Mouse (Mus musculus) CH12.LX (cell line): ENCODE results near the gene Ica1. TPM values are rescaled to one million over a fixed set of nuclear protein-coding genes. Genes with fewer than 3 reads are reported as not detected.
A peak's percentile ranks its signal among the peaks of the same experiment; 100 is the strongest.

ENCODE experiments used
- DNase-seq: peaks from one replicate; pipeline ENCODE4 v3.0.0-alpha.2; 2013; ENCODE audit errors: extremely low read depth
- H3K27ac ChIP-seq: 2 replicates; pipeline ENCODE4 v1.5.1; 2012; ENCODE audit warnings: low read depth, mild to moderate bottlenecking, control low read depth, moderate library complexity; ENCODE audit not compliant: insufficient read depth
- H3K27me3 ChIP-seq: replicated peaks from 2 replicates; pipeline ENCODE3; 2012; ENCODE audit warnings: inconsistent platforms
- H3K36me3 ChIP-seq, 2 experiments: replicated peaks in 1 of 2; 2 replicates each; pipeline versions ENCODE3 to v1.6.1; 2012; ENCODE audit warnings: inconsistent platforms in 1 of 2, low read length in 1 of 2, mild to moderate bottlenecking in 1 of 2, mixed read lengths in 1 of 2, moderate library complexity in 1 of 2; ENCODE audit not compliant: control insufficient read depth in 1 of 2, insufficient read depth in 1 of 2
- H3K4me1 ChIP-seq, 2 experiments: 2 replicates each; pipeline ENCODE4 v1.6.1; 2012; ENCODE audit warnings: inconsistent platforms in 1 of 2, moderate library complexity in 1 of 2; ENCODE audit not compliant: insufficient read depth in 2 of 2, control insufficient read depth in 1 of 2
- H3K4me2 ChIP-seq: 2 replicates; pipeline ENCODE4 v1.6.1; 2012; ENCODE audit warnings: low read depth, mild to moderate bottlenecking, control low read depth; ENCODE audit not compliant: poor library complexity, insufficient read depth, severe bottlenecking
- H3K4me3 ChIP-seq, 3 experiments: fragments of 150-350 bp in 1 of 3; sonication (generic) in 1 of 3; replicated peaks in 1 of 3; 2 replicates each; pipeline versions ENCODE3 to v1.5.1; 2011 to 2012; ENCODE audit warnings: low read depth in 2 of 3, low read length in 2 of 3, mild to moderate bottlenecking in 2 of 3, moderate library complexity in 2 of 3, control low read depth in 1 of 3, improper control_type of control experiment in 1 of 3, inconsistent platforms in 1 of 3, mixed read lengths in 1 of 3; ENCODE audit not compliant: poor library complexity in 1 of 3
- H3K79me2 ChIP-seq: replicated peaks from 2 replicates; pipeline ENCODE4 v1.6.1; 2012; ENCODE audit warnings: mild to moderate bottlenecking, moderate library complexity; ENCODE audit not compliant: control insufficient read depth, poor library complexity, insufficient read depth, severe bottlenecking; ENCODE audit errors: extremely low read depth
- H3K9ac ChIP-seq: 2 replicates; pipeline ENCODE4 v1.6.1; 2012; ENCODE audit warnings: low read depth, mild to moderate bottlenecking, control low read depth, moderate library complexity; ENCODE audit not compliant: insufficient read depth
- H3K9me3 ChIP-seq: replicated peaks from 2 replicates; pipeline ENCODE3; 2012; ENCODE audit warnings: low read length, inconsistent platforms, mixed read lengths
- BHLHE40 ChIP-seq: IDR thresholded peaks from 2 replicates; pipeline ENCODE4 v1.6.1; 2011; ENCODE audit warnings: mild to moderate bottlenecking, low read depth, low read length, improper control_type of control experiment
- CHD1 ChIP-seq: IDR thresholded peaks from 2 replicates; pipeline ENCODE4 v1.6.1; 2012; ENCODE audit warnings: low read depth, low read length, improper control_type of control experiment, inconsistent platforms
- CHD2 ChIP-seq: IDR thresholded peaks from 2 replicates; pipeline ENCODE4 v1.6.1; 2011; ENCODE audit warnings: low read length, improper control_type of control experiment
- CTCF ChIP-seq, 2 experiments: IDR thresholded peaks in 1 of 2; conservative IDR thresholded peaks in 1 of 2; 2 replicates each; pipeline ENCODE4 v1.5.1; 2011 to 2012; ENCODE audit warnings: low read depth in 2 of 2, low read length in 2 of 2, improper control_type of control experiment in 1 of 2, inconsistent platforms in 1 of 2, mild to moderate bottlenecking in 1 of 2, moderate library complexity in 1 of 2
- E2F4 ChIP-seq: IDR thresholded peaks from 2 replicates; pipeline ENCODE4 v1.6.1; 2011; ENCODE audit warnings: low read depth, low read length, improper control_type of control experiment; ENCODE audit not compliant: insufficient replicate concordance
- ELF1 ChIP-seq: IDR thresholded peaks from 2 replicates; pipeline ENCODE4 v1.6.1; 2014; ENCODE audit warnings: low read depth, mild to moderate bottlenecking, inconsistent platforms, low read length, improper control_type of control experiment
- EP300 ChIP-seq: IDR thresholded peaks from 2 replicates; pipeline ENCODE4 v1.6.1; 2011; ENCODE audit warnings: low read length, improper control_type of control experiment
- ETS1 ChIP-seq: conservative IDR thresholded peaks from 2 replicates; pipeline ENCODE4 v1.6.1; 2012; ENCODE audit warnings: low read depth, mild to moderate bottlenecking, inconsistent platforms, low read length, improper control_type of control experiment, moderate library complexity
- GABPA ChIP-seq: IDR thresholded peaks from 2 replicates; pipeline ENCODE4 v1.6.1; 2012; ENCODE audit warnings: low read depth, low read length, improper control_type of control experiment, inconsistent platforms; ENCODE audit not compliant: insufficient replicate concordance
- HCFC1 ChIP-seq: IDR thresholded peaks from 2 replicates; pipeline ENCODE4 v1.6.1; 2012; ENCODE audit warnings: low read depth, mild to moderate bottlenecking, inconsistent platforms, low read length, improper control_type of control experiment
- IRF4 ChIP-seq: IDR thresholded peaks from 2 replicates; pipeline ENCODE4 v1.6.1; 2014; ENCODE audit warnings: low read depth, mild to moderate bottlenecking, inconsistent platforms, low read length, improper control_type of control experiment
- JUN ChIP-seq: IDR thresholded peaks from 2 replicates; pipeline ENCODE4 v1.6.1; 2011; ENCODE audit warnings: low read depth, mild to moderate bottlenecking, low read length, improper control_type of control experiment, moderate library complexity; ENCODE audit not compliant: insufficient read depth
- JUND ChIP-seq: conservative IDR thresholded peaks from 2 replicates; pipeline ENCODE4 v1.6.1; 2011; ENCODE audit warnings: low read depth, low read length, improper control_type of control experiment
- KAT2A ChIP-seq: IDR thresholded peaks from 2 replicates; pipeline ENCODE4 v1.6.1; 2012; ENCODE audit warnings: low read length, improper control_type of control experiment, inconsistent platforms; ENCODE audit not compliant: insufficient replicate concordance
- MAFK ChIP-seq: IDR thresholded peaks from 2 replicates; pipeline ENCODE4 v1.6.1; 2011; ENCODE audit warnings: low read length, improper control_type of control experiment; ENCODE audit not compliant: insufficient replicate concordance
- MAX ChIP-seq: IDR thresholded peaks from 2 replicates; pipeline ENCODE4 v1.6.1; 2011; ENCODE audit warnings: low read length, improper control_type of control experiment
- MAZ ChIP-seq: IDR thresholded peaks from 2 replicates; pipeline ENCODE4 v1.6.1; 2012; ENCODE audit warnings: low read depth, mild to moderate bottlenecking, inconsistent platforms, low read length, improper control_type of control experiment, moderate library complexity
- MEF2A ChIP-seq: IDR thresholded peaks from 2 replicates; pipeline ENCODE4 v1.6.1; 2014; ENCODE audit warnings: low read depth, mild to moderate bottlenecking, inconsistent platforms, low read length, improper control_type of control experiment, borderline replicate concordance
- MXI1 ChIP-seq: IDR thresholded peaks from 2 replicates; pipeline ENCODE4 v1.6.1; 2011; ENCODE audit warnings: mild to moderate bottlenecking, low read depth, low read length, improper control_type of control experiment
- MYC ChIP-seq: IDR thresholded peaks from 2 replicates; pipeline ENCODE4 v1.6.1; 2011; ENCODE audit warnings: low read depth, mild to moderate bottlenecking, improper control_type of control experiment, low read length
- NELFE ChIP-seq: IDR thresholded peaks from 2 replicates; pipeline ENCODE4 v1.6.1; 2011; ENCODE audit warnings: low read depth, low read length, improper control_type of control experiment
- NRF1 ChIP-seq: IDR thresholded peaks from 2 replicates; pipeline ENCODE4 v1.6.1; 2014; ENCODE audit warnings: low read depth, mild to moderate bottlenecking, inconsistent platforms, low read length, improper control_type of control experiment, moderate library complexity
- PAX5 ChIP-seq: IDR thresholded peaks from 2 replicates; pipeline ENCODE4 v1.6.1; 2012; ENCODE audit warnings: low read length, inconsistent platforms, mixed read lengths
- POLR2A ChIP-seq: IDR thresholded peaks from 2 replicates; pipeline ENCODE4 v1.6.1; 2011; ENCODE audit warnings: low read depth, mild to moderate bottlenecking, improper control_type of control experiment, low read length
- POLR2AphosphoS2 ChIP-seq: IDR thresholded peaks from 2 replicates; pipeline ENCODE4 v1.6.1; 2011; ENCODE audit warnings: low read depth, low read length, improper control_type of control experiment
- RAD21 ChIP-seq: IDR thresholded peaks from 2 replicates; pipeline ENCODE4 v1.6.1; 2011; ENCODE audit warnings: low read depth, mild to moderate bottlenecking, low read length, improper control_type of control experiment, moderate library complexity
- RCOR1 ChIP-seq: conservative IDR thresholded peaks from 2 replicates; pipeline ENCODE4 v1.6.1; 2012; ENCODE audit warnings: low read depth, mild to moderate bottlenecking, inconsistent platforms, low read length, improper control_type of control experiment
- SIN3A ChIP-seq: IDR thresholded peaks from 2 replicates; pipeline ENCODE4 v1.6.1; 2012; ENCODE audit warnings: low read length, improper control_type of control experiment, inconsistent platforms
- SMC3 ChIP-seq: IDR thresholded peaks from 2 replicates; pipeline ENCODE4 v1.6.1; 2011; ENCODE audit warnings: low read depth, low read length, improper control_type of control experiment
- TBP ChIP-seq: conservative IDR thresholded peaks from 2 replicates; pipeline ENCODE4 v1.6.1; 2011; ENCODE audit warnings: low read depth, low read length, improper control_type of control experiment
- TCF12 ChIP-seq: IDR thresholded peaks from 2 replicates; pipeline ENCODE4 v1.6.1; 2014; ENCODE audit warnings: low read depth, mild to moderate bottlenecking, inconsistent platforms, low read length, improper control_type of control experiment
- UBTF ChIP-seq: IDR thresholded peaks from 2 replicates; pipeline ENCODE4 v1.6.1; 2012; ENCODE audit warnings: low read depth, mild to moderate bottlenecking, inconsistent platforms, low read length, improper control_type of control experiment, moderate library complexity
- USF1 ChIP-seq: IDR thresholded peaks from 2 replicates; pipeline ENCODE4 v1.6.1; 2014; ENCODE audit warnings: low read depth, mild to moderate bottlenecking, inconsistent platforms, low read length, improper control_type of control experiment
- USF2 ChIP-seq: conservative IDR thresholded peaks from 2 replicates; pipeline ENCODE4 v1.6.1; 2011; ENCODE audit warnings: low read depth, low read length, improper control_type of control experiment
- ZC3H11A ChIP-seq: IDR thresholded peaks from 2 replicates; pipeline ENCODE4 v1.6.1; 2012; ENCODE audit warnings: low read depth, mild to moderate bottlenecking, inconsistent platforms, low read length, improper control_type of control experiment
- ZKSCAN1 ChIP-seq: IDR thresholded peaks from 2 replicates; pipeline ENCODE4 v1.6.1; 2012; ENCODE audit warnings: low read depth, inconsistent platforms, low read length, improper control_type of control experiment, borderline replicate concordance
- ZMIZ1 ChIP-seq: IDR thresholded peaks from 2 replicates; pipeline ENCODE4 v1.6.1; 2012; ENCODE audit warnings: low read depth, mild to moderate bottlenecking, inconsistent platforms, low read length, improper control_type of control experiment
- ZNF384 ChIP-seq: IDR thresholded peaks from 2 replicates; pipeline ENCODE4 v1.6.1; 2012; ENCODE audit warnings: low read depth, low read length, improper control_type of control experiment, inconsistent platforms
- dilution Hi-C: fragments of 300-500 bp; cut with MboI; formaldehyde crosslinking; loops from 2 replicates; pipeline ENCODE4 v1.14.3; 2020; ENCODE audit warnings: low sequenced_read_pairs; ENCODE audit not compliant: extremely low pct_unique_long_range_greater_than_20kb, extremely low pct_ligation_motif_present
- in situ Hi-C: fragments of 300-500 bp; cut with MboI; formaldehyde crosslinking; loops from 3 replicates; pipeline ENCODE4 v1.14.3; 2019; ENCODE audit warnings: low sequenced_read_pairs, low pct_ligation_motif_present, low pct_unique_long_range_greater_than_20kb, mixed read lengths
- polyA plus RNA-seq: library from polyadenylated mRNA; unstranded; fragments of >175 nt; gene quantifications from 2 replicates; pipeline ENCODE4 v1.2.1, GENCODE M21; 2012; ENCODE audit warnings: low read depth; ENCODE audit not compliant: insufficient read length
- total RNA-seq, 2 experiments: library from RNA; depleted of rRNA; stranded (reverse); fragments of 300-350 nt in 1 of 2; fragments of >200 nt in 1 of 2; gene quantifications; 2 replicates each; pipeline ENCODE4 v1.2.3; 2012 to 2014

The Ica1 gene
- total and polyA plus RNA-seq, 3 experiments = 0.59 TPM; not detected in 2

DNA sequence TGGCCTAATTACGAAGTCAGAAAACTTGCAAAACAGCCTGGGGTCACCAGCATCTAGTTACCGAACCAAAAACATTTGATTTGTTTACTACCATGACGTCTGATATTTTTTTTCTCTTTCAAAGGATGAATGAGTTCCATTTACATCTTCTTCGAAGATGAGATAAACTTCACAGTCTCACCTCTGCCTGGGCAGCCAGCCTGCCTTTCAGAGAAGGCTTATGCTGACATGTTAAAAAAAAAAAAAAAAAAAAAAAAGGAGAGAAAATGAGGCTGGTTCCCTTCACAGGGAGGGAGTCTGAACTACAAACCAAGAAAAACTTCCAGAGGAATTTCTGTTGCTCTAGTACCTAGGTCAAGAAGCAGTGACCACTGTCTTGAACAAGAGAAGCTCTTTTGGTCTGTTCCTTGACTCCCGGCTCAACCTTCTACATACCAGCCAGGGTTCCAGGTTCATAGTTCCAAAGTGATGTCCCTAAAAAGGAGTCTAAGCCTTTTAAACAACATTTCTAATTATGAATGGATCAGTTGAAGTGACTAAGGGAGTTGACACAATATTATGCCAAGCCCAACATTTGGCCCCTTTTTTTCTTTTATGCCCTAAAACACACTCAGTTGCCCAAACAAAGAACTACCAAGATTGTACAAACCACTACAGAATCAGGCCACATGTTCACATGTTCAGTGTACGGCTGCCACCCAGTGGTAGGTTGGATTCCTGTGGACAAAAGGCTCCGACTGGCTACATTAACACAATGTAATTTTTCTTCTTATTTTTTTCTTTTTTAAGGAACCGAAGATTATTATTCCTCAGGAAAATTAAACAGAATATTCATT, 42.4 kb downstream of the Ica1 start:
- H3K36me3 ChIP-seq = no peaks in the 10 kb centered on the region
- dilution Hi-C loops (no loop called here), in situ Hi-C loops (loop anchor here (10.0 to 25.0 kb wide), 2 partner anchors 399 to 651 kb away; no protein-coding TSS in a partner anchor)
- TF ChIP-seq MAX (peak; percentile 88), GABPA (no peak), NELFE (no peak), TBP (no peak), MYC (peak; percentile 99), SIN3A (no peak; the same call in 1 of the 2 replicates), RAD21 (no peak; the same call in none of the 2 replicates), UBTF (no peak), ETS1 (no peak), ZNF384 (peak; percentile 89), JUN (no peak), HCFC1 (no peak), NRF1 (no peak), BHLHE40 (no peak), MEF2A (no peak), POLR2A (no peak), ZC3H11A (peak; percentile 82), SMC3 (peak; percentile 90), E2F4 (no peak), CHD1 (0 out of 2 replicates have a peak, but pooled peaks have one; percentile 28), MAZ (no peak), JUND (no peak), ELF1 (no peak), EP300 (no peak), TCF12 (0 out of 2 replicates have a peak, but pooled peaks have one; percentile 27), IRF4 (no peak), MAFK (no peak), POLR2AphosphoS2 (no peak), PAX5 (no peak), KAT2A (no peak), USF1 (no peak), CHD2 (no peak), ZMIZ1 (no peak), RCOR1 (no peak), MXI1 (no peak), ZKSCAN1 (no peak), CTCF (conservative IDR thresholded peaks at IDR 0.05 in 1 of 2, IDR thresholded peaks at IDR 0.05 in 1 of 2; ENCODE audit: low read depth in 2 of 2, low read length in 2 of 2) (peak; percentile 43 to 92), USF2 (no peak)
- peak overlapping the region; percentile 100 for H3K4me2 ChIP-seq
- peaks cover 15 to 69% of the 10 kb centered on the region in 2 experiments; a peak in 3 of 4 replicates for H3K4me1 ChIP-seq
- H3K79me2 ChIP-seq = no peaks in the 10 kb centered on the region
- H3K27ac ChIP-seq = no peak overlapping the region
- H3K9me3 ChIP-seq = no peaks in the 10 kb centered on the region
- peak; percentile 82 for DNase-seq
- peak overlapping the region; percentile 62 for H3K9ac ChIP-seq
- no peaks in the 10 kb centered on the region for H3K27me3 ChIP-seq
- no peak overlapping the region for H3K4me3 ChIP-seq
